Mouse (Mus musculus): Measurements from ENCODE around the gene S100a7a.

Gene S100a7a

GRCm38 (mm10) chr3:90653717-90654116, at the start of gene S100a7a:
S100a7a (plus strand) TSS chr3:90654017.
- in situ Hi-C loops (cut with MboI, MseI), result no loop called here

- in situ Hi-C loops (cut with MboI, MseI), result loop anchor here (10.0 kb wide), 2 partner anchors 890 to 1360 kb away; partner anchors contain the start of genes Adar (in 1 of the 2), Krtcap2 (in 1 of the 2) and Trim46 (in 1 of the 2)
Measured at GRCm38 (mm10) chr3:90604416-90604815, 49.4 kb upstream of the S100a7a start.

- in situ Hi-C loops (cut with MboI, MseI), result loop anchor here (10.0 kb wide), 2 partner anchors 890 to 1360 kb away; partner anchors contain the start of genes Adar (in 1 of the 2), Krtcap2 (in 1 of the 2) and Trim46 (in 1 of the 2)
Measured at GRCm38 (mm10) chr3:90605049-90605448, 48.8 kb upstream of the S100a7a start.

GRCm38 (mm10) chr3:90605736-90606135, 48.1 kb upstream of the S100a7a start:
- in situ Hi-C loops (cut with MboI, MseI), result loop anchor here (10.0 kb wide), 2 partner anchors 891 to 1361 kb away; partner anchors contain the start of genes Adar (in 1 of the 2), Krtcap2 (in 1 of the 2) and Trim46 (in 1 of the 2)

- in situ Hi-C loops (cut with MboI, MseI), result loop anchor here (10.0 kb wide), 2 partner anchors 891 to 1361 kb away; partner anchors contain the start of genes Adar (in 1 of the 2), Krtcap2 (in 1 of the 2) and Trim46 (in 1 of the 2)
Measured at GRCm38 (mm10) chr3:90606185-90606584, 47.6 kb upstream of the S100a7a start.

GRCm38 (mm10) chr3:90607361-90607760, 46.5 kb upstream of the S100a7a start:
- in situ Hi-C loops (cut with MboI, MseI), result loop anchor here (10.0 kb wide), 2 partner anchors 893 to 1363 kb away; partner anchors contain the start of genes Adar (in 1 of the 2), Krtcap2 (in 1 of the 2) and Trim46 (in 1 of the 2)

GRCm38 (mm10) chr3:90608223-90608622, 45.6 kb upstream of the S100a7a start, which contains the start of gene S100a5:
S100a5 (plus strand) TSS chr3:90608523.
- in situ Hi-C loops (cut with MboI, MseI), result loop anchor here (10.0 kb wide), 2 partner anchors 893 to 1363 kb away; partner anchors contain the start of genes Adar (in 1 of the 2), Krtcap2 (in 1 of the 2) and Trim46 (in 1 of the 2)

GRCm38 (mm10) chr3:90609102-90609501, 44.7 kb upstream of the S100a7a start:
- in situ Hi-C loops (cut with MboI, MseI), result loop anchor here (10.0 kb wide), 2 partner anchors 894 to 1364 kb away; partner anchors contain the start of genes Adar (in 1 of the 2), Krtcap2 (in 1 of the 2) and Trim46 (in 1 of the 2)

GRCm38 (mm10) chr3:90611494-90611893, 42.3 kb upstream of the S100a7a start:
- in situ Hi-C loops (cut with MboI, MseI), result loop anchor here (5.0 kb wide), 1 partner anchor 94 kb away; no protein-coding TSS in a partner anchor

- in situ Hi-C loops (cut with MboI, MseI), result loop anchor here (5.0 kb wide), 1 partner anchor 95 kb away; no protein-coding TSS in a partner anchor
Measured at GRCm38 (mm10) chr3:90612061-90612460, 41.8 kb upstream of the S100a7a start.

- in situ Hi-C loops (cut with MboI, MseI), result loop anchor here (5.0 kb wide), 1 partner anchor 96 kb away; no protein-coding TSS in a partner anchor
Measured at GRCm38 (mm10) chr3:90612728-90613291, 41.0 kb upstream of the S100a7a start, which contains the start of gene S100a6. S100a6 (plus strand) TSS chr3:90612882.

- in situ Hi-C loops (cut with MboI, MseI), result loop anchor here (5.0 kb wide), 1 partner anchor 96 kb away; no protein-coding TSS in a partner anchor
Measured at GRCm38 (mm10) chr3:90613461-90614147, 40.2 kb upstream of the S100a7a start.

GRCm38 (mm10) chr3:90614148-90614530, 39.7 kb upstream of the S100a7a start:
- in situ Hi-C loops (cut with MboI, MseI), result loop anchor here (5.0 kb wide), 1 partner anchor 97 kb away; no protein-coding TSS in a partner anchor

- in situ Hi-C loops (cut with MboI, MseI), result loop anchor here (5.0 kb wide), 2 partner anchors 32 to 97 kb away; no protein-coding TSS in a partner anchor
Measured at GRCm38 (mm10) chr3:90614611-90615251, 39.1 kb upstream of the S100a7a start.

- in situ Hi-C loops (cut with MboI, MseI), result loop anchor here in 1 of 2 experiments (5.0 kb wide), 1 partner anchor 33 kb away; no protein-coding TSS in a partner anchor
Measured at GRCm38 (mm10) chr3:90615415-90615814, 38.4 kb upstream of the S100a7a start.

GRCm38 (mm10) chr3:90615911-90616310, 37.9 kb upstream of the S100a7a start:
- in situ Hi-C loops (cut with MboI, MseI), result loop anchor here in 1 of 2 experiments (5.0 kb wide), 1 partner anchor 34 kb away; no protein-coding TSS in a partner anchor

GRCm38 (mm10) chr3:90617586-90617985, 36.2 kb upstream of the S100a7a start:
- in situ Hi-C loops (cut with MboI, MseI), result loop anchor here in 1 of 2 experiments (5.0 kb wide), 1 partner anchor 35 kb away; no protein-coding TSS in a partner anchor

- in situ Hi-C loops (cut with MboI, MseI), result no loop called here
Measured at GRCm38 (mm10) chr3:90621552-90621951, 32.3 kb upstream of the S100a7a start.

- in situ Hi-C loops (cut with MboI, MseI), result no loop called here
Measured at GRCm38 (mm10) chr3:90623435-90624071, 30.3 kb upstream of the S100a7a start.

- in situ Hi-C loops (cut with MboI, MseI), result no loop called here
Measured at GRCm38 (mm10) chr3:90625496-90625895, 28.3 kb upstream of the S100a7a start.
